Mouse (Mus musculus) mouse embryonic stem cell (cell line): Measurements from ENCODE around the gene Ppip5k2.

Experiments used
- in situ Hi-C, 2 experiments: fragments of 300-500 bp; cut with MboI; formaldehyde crosslinking; loops; 1 replicate in 1 of 2; 3 replicates in 1 of 2; pipeline ENCODE4 v1.14.3; 2019 to 2020; ENCODE audit warnings: low sequenced_read_pairs in 2 of 2, low pct_unique_long_range_greater_than_20kb in 1 of 2, mixed read lengths in 1 of 2; ENCODE audit not compliant: unreplicated experiment in 1 of 2

Gene Ppip5k2

DNA sequence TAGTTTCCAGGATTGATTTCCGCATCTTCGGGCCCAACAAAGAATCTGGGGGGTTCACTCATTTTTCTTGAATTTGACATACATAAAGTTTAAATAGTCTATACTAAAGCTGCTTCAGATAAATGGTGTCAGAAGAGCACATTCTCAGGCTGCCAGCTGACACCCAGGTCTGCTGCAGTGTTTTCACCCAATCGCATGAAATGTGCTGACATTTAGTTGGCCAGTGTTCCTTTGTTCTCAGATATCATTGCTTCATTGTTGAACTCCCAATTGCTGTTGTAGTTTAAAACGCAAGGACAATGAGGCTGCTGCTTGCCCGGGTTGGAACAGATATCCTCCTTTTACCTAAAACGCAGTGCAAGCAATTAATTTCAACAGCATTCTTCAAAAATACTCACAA, 8.7 kb downstream of the Ppip5k2 start:
- in situ Hi-C loops: no loop called here

GRCm38 (mm10) chr1:97760598-97760997, 9.6 kb downstream of the Ppip5k2 start:
- in situ Hi-C loops: no loop called here

- in situ Hi-C loops: no loop called here
Observed at GRCm38 (mm10) chr1:97759841-97760240, 10.4 kb downstream of the Ppip5k2 start.

GRCm38 (mm10) chr1:97754392-97754791, 15.8 kb downstream of the Ppip5k2 start:
- in situ Hi-C loops: no loop called here

DNA sequence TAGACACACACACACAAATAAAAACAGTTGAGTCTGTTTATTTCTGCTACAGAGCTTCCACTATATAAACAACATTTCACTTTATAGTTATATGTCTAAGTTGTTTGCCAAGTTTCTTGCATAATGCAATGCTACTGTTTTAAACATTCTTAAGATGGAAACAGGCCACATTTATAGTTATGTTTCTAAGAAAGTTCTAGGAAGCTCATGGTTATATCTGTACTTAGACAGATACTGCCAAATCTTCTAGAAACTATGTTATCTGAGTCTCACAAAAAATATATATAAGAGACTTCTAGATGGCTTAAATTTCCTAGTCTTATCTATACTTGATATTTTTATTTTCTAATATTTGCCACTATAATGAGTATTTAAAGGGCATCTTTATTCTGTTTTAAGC, 17.0 kb downstream of the Ppip5k2 start:
- in situ Hi-C loops: no loop called here

DNA sequence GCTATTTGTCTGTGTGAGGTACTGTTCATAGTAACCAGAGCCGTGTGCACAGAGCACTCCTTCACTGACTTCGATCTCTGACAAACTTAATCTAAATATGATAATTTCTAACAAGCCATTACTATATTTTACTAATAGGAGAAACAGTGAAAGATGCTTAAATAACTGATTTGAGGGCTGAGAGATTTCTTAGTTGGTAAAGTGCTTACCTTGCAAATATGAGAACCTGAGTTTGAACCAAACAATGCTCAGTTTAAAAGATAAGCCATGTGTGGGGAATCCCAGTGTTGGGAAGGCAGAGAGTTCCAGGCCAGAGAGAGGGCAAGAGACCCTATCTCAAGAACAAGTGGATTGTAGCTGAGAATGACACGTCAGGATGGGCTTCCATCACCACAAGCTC, 22.0 kb downstream of the Ppip5k2 start:
- in situ Hi-C loops: no loop called here

- in situ Hi-C loops: no loop called here
Observed at GRCm38 (mm10) chr1:97746261-97746660, 23.9 kb downstream of the Ppip5k2 start.

DNA sequence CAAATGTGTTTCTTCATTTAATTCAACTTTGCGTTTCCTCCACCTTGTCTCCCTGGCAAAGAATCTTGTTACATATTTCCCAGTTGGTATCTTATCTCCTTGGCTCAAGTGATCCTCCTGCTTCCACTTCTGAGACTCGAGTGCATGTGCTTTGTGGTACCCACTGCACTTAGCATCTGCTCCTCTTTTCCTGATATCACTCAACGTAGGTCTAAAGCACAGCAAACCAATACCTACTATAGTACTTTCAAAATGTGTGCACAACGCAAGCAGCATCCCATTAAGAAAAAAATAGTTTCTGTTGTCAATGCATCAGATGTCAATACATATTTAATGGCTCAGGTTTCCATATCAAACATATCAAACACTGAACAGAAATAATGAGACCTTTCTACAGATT, 24.5 kb downstream of the Ppip5k2 start:
- in situ Hi-C loops: no loop called here

GRCm38 (mm10) chr1:97743063-97743462, 27.1 kb downstream of the Ppip5k2 start:
- in situ Hi-C loops: no loop called here

GRCm38 (mm10) chr1:97729339-97729738, 40.9 kb downstream of the Ppip5k2 start:
- in situ Hi-C loops: no loop called here

GRCm38 (mm10) chr1:97726730-97727129, 43.5 kb downstream of the Ppip5k2 start:
- in situ Hi-C loops: no loop called here

- in situ Hi-C loops: no loop called here
Observed at GRCm38 (mm10) chr1:97718440-97718839, 51.8 kb downstream of the Ppip5k2 start.

DNA sequence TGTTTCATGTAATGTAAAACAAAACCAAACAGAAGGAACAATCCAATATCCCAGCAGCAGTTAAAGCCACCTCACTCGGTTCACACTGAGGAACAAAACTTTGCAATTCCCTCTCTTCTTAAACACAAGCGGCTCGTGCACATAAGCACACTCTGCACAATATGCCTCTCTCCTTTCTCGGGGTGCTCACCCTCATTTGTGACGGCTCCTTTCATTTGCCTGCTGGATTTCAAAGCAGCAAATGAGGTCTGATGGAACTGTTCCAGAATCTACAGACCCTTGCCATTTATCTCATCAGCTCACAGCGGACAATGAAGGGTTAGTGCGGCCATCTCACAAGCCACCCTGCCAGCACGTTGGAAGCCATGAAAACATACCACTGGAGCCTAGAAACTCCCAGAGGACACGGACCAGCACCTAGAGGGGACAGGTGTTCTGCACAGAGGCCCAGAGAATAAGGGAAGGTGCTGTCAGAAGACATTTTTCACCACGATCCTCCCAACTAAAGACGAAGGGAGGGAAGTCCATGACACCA, 55.8 kb downstream of the Ppip5k2 start:
- in situ Hi-C loops: no loop called here

- in situ Hi-C loops: no loop called here
Observed at GRCm38 (mm10) chr1:97710520-97710919, 59.7 kb downstream of the Ppip5k2 start.

DNA sequence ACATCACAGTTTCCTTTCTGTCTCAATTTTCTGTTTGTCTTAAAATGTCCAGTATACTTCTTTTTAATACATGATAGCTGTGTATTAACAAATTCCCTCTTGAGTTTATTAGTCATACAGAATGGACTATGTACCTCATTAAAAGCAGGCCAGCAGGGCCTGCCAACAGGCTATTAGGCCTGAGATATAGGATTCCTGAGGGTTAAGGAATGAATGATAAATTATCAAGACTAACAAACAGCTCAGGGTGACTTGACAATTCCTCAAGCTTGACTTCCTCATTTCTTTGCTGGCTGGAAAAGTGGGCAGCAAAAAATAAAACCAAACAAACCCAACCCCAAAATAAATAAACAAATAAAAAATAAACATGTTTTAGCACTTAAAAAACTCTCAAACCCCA, 64.8 kb downstream of the Ppip5k2 start:
- in situ Hi-C loops: no loop called here

- in situ Hi-C loops: no loop called here
Observed at GRCm38 (mm10) chr1:97704646-97705045, 65.6 kb downstream of the Ppip5k2 start.

DNA sequence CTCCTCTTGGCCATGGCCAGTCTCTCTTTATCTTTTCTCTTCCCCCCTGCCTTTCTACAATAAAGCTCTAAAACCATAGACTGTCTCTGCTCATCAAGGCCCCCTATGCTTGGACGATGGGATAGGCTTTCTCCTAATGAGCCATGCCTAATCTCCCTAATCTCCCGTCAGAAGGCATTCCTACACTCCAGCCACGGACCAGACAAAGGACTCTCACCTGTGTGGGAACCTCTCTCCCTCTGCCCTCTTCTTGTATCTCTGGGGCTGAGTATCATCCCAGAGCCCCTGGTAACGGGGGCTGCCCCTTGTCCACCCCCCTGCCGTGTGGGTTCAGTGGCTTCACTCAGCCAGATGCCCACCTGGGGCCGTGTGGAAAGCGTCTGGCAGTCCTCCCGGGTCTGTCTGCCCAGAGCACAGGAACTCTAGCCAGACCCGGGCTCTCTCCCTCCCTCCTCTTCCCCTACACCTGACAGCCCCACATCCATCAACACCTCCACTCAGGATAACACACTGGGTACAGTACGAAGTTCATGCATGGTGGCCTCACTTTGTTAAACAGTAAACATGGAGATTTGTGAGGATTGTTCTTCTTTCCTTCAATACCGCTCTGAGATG, 71.1 kb downstream of the Ppip5k2 start:
- in situ Hi-C loops: loop anchor here in 1 of 2 experiments (25.0 kb wide), 1 partner anchor 662 kb away; no protein-coding TSS in a partner anchor

- in situ Hi-C loops: loop anchor here in 1 of 2 experiments (25.0 kb wide), 1 partner anchor 660 kb away; no protein-coding TSS in a partner anchor
Observed at GRCm38 (mm10) chr1:97697273-97697672, 72.9 kb downstream of the Ppip5k2 start.

- in situ Hi-C loops: loop anchor here in 1 of 2 experiments (25.0 kb wide), 1 partner anchor 657 kb away; no protein-coding TSS in a partner anchor
Observed at GRCm38 (mm10) chr1:97693825-97694224, 76.4 kb downstream of the Ppip5k2 start.

GRCm38 (mm10) chr1:97688756-97689155, 81.5 kb downstream of the Ppip5k2 start:
- in situ Hi-C loops: loop anchor here in 1 of 2 experiments (25.0 kb wide), 1 partner anchor 651 kb away; no protein-coding TSS in a partner anchor
